Mouse (Mus musculus): ENCODE data around the gene Mertk.

Gene Mertk

DNA sequence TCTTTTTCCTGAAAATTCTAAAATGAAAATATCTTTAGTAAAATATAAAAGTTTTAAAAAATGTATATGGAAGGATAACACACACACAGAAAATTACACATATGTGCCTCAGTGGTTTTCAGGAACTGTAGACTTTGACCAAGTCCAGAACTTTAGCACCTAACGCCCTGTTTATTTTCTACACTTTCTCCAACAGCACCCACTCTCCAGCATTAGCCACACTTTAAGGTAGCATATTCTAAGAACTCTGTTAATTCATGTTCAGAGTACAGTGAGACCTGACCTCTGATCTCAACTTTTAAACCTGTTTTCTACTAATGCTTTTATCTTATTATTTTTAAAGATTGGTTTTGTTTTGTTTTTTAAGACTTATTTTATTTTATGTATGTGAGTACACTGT, 129.0 kb downstream of the Mertk start:
- no peak for DNase-seq

DNA sequence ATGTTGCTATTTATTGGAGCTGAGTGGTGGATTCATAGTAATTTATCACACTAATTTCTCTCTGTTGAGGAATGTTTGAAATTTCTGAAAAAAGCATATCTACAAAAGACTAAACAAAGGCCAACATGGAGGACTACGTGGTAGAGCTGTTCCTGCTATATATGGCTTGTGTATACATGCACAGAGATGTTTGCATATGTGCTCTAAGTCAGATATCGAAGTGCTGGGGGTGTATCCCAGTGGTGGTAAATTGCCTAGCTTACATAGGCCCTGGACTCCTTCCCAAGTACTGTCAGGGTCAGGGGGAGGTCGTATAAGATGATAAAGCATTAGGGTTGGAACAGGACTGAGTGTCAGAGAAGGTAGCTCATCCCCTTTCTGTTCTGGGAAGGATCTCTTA, 133.9 kb downstream of the Mertk start:
- DNase-seq, result no peak

DNA sequence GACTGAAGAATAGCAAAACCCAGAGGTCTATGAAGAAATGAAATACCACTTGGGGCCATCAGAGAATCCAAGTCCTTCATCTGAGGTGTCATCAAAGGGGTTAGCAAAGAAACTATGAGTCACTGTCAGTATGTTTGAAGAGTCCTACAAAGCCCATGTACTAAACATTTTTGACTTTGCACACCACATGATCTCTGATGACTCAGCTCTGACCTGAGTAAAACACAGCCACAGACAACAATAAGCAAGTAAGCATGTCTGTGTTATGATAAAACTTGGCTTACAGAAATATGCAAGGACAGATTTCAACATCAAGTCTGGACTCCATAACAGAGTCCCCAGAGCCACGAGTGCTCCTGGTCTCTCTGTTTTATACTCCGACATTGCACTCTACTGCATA, 134.3 kb downstream of the Mertk start:
- DNase-seq, result no peak

DNA sequence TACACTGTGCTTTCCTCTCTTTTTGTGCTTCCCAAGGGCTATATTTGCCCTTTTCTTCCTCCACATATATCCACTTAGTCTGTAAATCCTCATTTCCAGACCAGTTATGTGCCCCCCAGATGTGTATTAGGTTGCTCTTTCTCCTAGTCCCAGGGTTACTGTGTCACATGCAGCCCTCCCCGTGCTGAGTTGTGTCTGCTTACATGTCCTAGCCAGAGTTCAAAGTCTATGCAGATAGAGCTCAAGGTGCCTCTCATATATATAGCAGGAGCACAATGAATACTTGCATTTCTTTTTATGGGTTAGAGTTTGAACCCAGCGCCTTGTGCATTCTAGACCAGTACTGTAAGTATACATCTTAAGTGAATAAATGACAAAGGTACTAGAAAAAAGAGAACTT, 134.7 kb downstream of the Mertk start:
- DNase-seq, result no peak

DNA sequence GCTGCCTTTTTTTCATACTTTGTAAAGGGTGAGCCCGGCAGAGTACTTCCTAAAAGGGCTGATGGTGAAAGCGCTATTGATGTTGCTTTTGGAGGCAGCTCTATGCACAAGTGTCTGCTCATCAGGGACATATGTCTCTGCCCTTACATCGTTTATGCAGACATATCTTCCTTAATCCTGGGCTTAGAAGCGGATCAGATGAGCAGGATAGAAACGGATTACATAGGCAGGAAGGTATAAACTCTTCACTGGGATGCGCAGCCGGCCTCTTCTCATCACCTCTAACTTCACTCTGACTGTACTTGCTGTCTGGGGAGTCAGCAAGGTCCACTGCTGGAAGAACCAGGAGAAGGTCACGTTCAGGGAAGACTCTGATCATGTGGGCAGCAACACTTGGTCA, 138.8 kb downstream of the Mertk start:
- no peak for DNase-seq

DNA sequence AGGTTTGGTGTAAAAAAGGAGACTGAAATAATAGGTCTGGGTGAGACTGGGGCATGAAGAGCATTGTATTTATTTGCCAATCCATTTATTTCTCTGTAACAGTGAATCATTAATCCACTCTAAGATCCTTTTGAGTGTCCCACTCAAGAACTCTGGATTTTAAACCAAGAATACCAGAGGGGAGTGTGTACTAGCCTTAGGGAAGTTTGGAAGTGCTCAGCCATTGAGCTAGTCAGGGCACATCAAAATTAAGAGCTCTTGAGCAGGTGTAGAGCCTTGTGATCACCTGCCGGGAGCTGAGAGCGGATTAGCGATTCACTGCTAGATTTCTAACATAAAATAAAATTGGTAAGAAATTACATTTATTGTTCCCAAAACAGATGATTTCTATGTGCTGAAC, 139.9 kb downstream of the Mertk start:
- no peak for DNase-seq

DNA sequence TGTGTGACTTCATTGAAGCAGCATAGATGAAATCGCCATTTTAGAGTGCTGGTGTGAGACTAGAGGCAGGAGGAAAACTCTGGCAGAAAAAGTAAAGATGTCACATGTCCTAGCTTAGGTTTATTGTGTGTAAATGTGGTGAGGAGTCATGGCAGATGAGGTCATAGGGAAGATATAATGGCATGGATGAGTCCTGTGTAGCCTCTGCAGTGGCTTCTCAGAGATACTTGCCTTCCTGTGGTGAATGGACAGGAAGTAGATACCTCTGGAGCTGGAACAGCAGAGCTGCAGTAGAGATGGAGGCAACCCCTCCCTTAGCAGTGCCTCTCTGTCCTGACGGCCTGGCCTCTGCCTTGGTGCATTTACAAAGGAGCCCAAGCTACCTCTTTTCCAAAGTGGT, 140.7 kb downstream of the Mertk start:
- no peak for DNase-seq

DNA sequence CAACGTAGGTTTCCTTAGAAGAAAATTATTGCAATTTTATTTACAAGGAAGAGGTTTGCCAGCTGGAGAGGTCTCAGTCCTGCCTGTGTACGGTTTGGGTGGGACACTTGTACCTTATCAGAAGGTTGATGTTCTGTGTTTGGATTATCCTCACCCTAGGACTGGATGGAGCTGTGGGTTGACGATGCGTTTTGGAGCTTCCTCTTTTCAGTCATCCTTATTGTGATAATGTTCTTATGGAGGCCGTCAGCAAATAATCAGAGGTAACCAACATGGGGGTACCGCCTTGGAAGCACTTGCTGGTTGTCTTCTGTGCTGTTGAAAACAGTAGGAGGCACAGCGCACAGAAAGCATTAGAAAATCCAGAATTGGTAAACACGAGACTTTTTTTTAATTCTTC, 143.7 kb downstream of the Mertk start:
- DNase-seq, result no peak

DNA sequence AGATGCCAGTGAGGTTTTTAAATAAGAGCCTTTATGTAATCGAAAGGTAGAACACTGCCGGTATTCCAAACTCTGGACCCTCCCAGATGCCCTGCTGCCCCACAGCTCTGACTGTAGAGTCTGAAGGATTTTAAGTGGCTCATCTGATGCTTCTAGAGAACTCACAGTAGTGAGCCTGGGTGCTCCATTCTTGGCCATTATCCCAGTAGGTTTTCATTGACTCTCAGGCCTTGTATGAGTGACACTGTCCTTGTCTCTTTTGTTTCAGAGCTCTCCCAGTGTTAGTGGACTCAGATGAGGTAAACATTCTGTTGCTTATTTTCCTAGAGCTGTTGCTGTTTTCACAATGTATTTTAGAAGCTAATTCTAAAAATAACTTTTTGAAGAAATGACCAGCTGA, 151.3 kb downstream of the Mertk start:
- DNase-seq, result no peak

Data from kidney, postnatal 14 days (tissue).